Comparison of ENCODE assay signal across 8 mouse cellular contexts in genomic region chr6:72366844-72367443, GRCm38 (mm10). TPM values are rescaled to one million over a fixed set of nuclear protein-coding genes. Genes with fewer than 3 reads are reported as not detected.
DNase-seq lines count a peak whose midpoint lies in the region; ATAC-seq and TF ChIP-seq lines count a peak whose summit lies in the region.

Rnf181 (minus strand) TSS chr6:72366956.

- no peak for DNase-seq in kidney, postnatal 14 days
- DNase-seq in adrenal gland, postnatal 4 days (ENCODE audit: low spot score in 2 of 2): no peak
- DNase-seq in gastrocnemius, postnatal 36 days: no peak
- no peak for DNase-seq in midbrain, embryonic 11.5 days (ENCODE audit: low spot score, missing footprints)
- DNase-seq in spleen, postnatal 36 days (ENCODE audit: low spot score in 2 of 2): no peak
- DNase-seq in adipocyte (ENCODE audit: low spot score): no peak

- H3K4me3 ChIP-seq in kidney, embryonic 15.5 days (replicated peaks): no peak within 1 kb of the TSS
- H3K4me3 ChIP-seq in intestine, postnatal 0 days (ENCODE audit: low read depth, low read length): no peak within 1 kb of the TSS
- H3K4me3 ChIP-seq in midbrain, embryonic 11.5 days (ENCODE audit: low read depth, low read length): no peak within 1 kb of the TSS

- no peaks in the 10 kb centered on the region for H3K27me3 ChIP-seq in kidney, embryonic 15.5 days
- H3K27me3 ChIP-seq in intestine, postnatal 0 days (replicated peaks; ENCODE audit: control insufficient read depth, insufficient read depth, low read length): no peaks in the 10 kb centered on the region
- H3K27me3 ChIP-seq in midbrain, embryonic 11.5 days (ENCODE audit: control insufficient read depth, insufficient read depth, low read length): no peaks in the 10 kb centered on the region

- peaks cover 18% of the 10 kb centered on the region for H3K4me1 ChIP-seq in kidney, embryonic 15.5 days
- no peaks in the 10 kb centered on the region for H3K4me1 ChIP-seq in intestine, postnatal 0 days (replicated peaks; ENCODE audit: control insufficient read depth, insufficient read depth, low read length)
- H3K4me1 ChIP-seq in midbrain, embryonic 11.5 days (ENCODE audit: control insufficient read depth, insufficient read depth, low read length): peaks cover 3% of the 10 kb centered on the region; the same call in 1 of the 2 replicates

- H3K36me3 ChIP-seq in kidney, embryonic 15.5 days: no peaks in the 10 kb centered on the region
- H3K36me3 ChIP-seq in intestine, postnatal 0 days (ENCODE audit: control insufficient read depth, insufficient read depth): no peaks in the 10 kb centered on the region
- H3K36me3 ChIP-seq in midbrain, embryonic 11.5 days (ENCODE audit: control insufficient read depth, insufficient read depth, low read length): no peaks in the 10 kb centered on the region

- 76% methylated on average over 4 of the region's 4 CpGs for WGBS in kidney, embryonic 15.5 days
- 80% methylated on average over 4 of the region's 4 CpGs for WGBS in intestine, postnatal 0 days
- WGBS in midbrain, embryonic 11.5 days: 80% methylated on average over 4 of the region's 4 CpGs

- H3K9ac ChIP-seq in kidney, embryonic 15.5 days: no peak within 1 kb of the TSS
- H3K9ac ChIP-seq in intestine, postnatal 0 days (ENCODE audit: low read depth, low read length): no peak within 1 kb of the TSS
- no peak within 1 kb of the TSS for H3K9ac ChIP-seq in midbrain, embryonic 11.5 days (ENCODE audit: low read length)

- TF ChIP-seq CTCF in intestine, postnatal 0 days (IDR thresholded peaks at IDR 0.05; ENCODE audit: low read depth): no peak

- H3K27ac ChIP-seq in kidney, embryonic 15.5 days: no peak within 1 kb of the TSS
- no peak within 1 kb of the TSS for H3K27ac ChIP-seq in intestine, postnatal 0 days (ENCODE audit: low read depth, low read length)
- H3K27ac ChIP-seq in midbrain, embryonic 11.5 days (ENCODE audit: low read depth, low read length): no peak within 1 kb of the TSS

- no peak for ATAC-seq in kidney, embryonic 15.5 days (replicated peaks; ENCODE audit: low FRiP score)
- no peak for ATAC-seq in intestine, postnatal 0 days
- no peak for ATAC-seq in midbrain, embryonic 11.5 days (ENCODE audit: low FRiP score)

- H3K9me3 ChIP-seq in kidney, embryonic 15.5 days (replicated peaks): no peaks in the 10 kb centered on the region
- H3K9me3 ChIP-seq in intestine, postnatal 0 days (ENCODE audit: control insufficient read depth): no peaks in the 10 kb centered on the region
- no peaks in the 10 kb centered on the region for H3K9me3 ChIP-seq in midbrain, embryonic 11.5 days (ENCODE audit: control insufficient read depth, low read length)

- H3K4me2 ChIP-seq in kidney, embryonic 15.5 days: no peak within 1 kb of the TSS
- H3K4me2 ChIP-seq in intestine, postnatal 0 days (replicated peaks; ENCODE audit: low read depth): no peak within 1 kb of the TSS
- no peak within 1 kb of the TSS for H3K4me2 ChIP-seq in midbrain, embryonic 11.5 days

- intact Hi-C loops in gastrocnemius, postnatal 36 days (cut with DNase I): no loop called here

RNA-seq across cellular contexts. Expression of gene Rnf181, which starts in this region (rescaled TPM):
- 116 and 130 TPM in 2 replicates for polyA plus RNA-seq in kidney, embryonic 15.5 days (2015; fragmentation: Nextera tagmentation; extraction: Ambion mirVana)
- total RNA-seq in adrenal gland, postnatal 4 days (2021): 100 to 1,000 TPM; 329 to 344 TPM
- 10 to 100 TPM; 23.7 to 24.2 TPM for total RNA-seq in gastrocnemius, postnatal 36 days (2021)
- polyA plus RNA-seq in intestine, postnatal 0 days (2015; fragmentation: Nextera tagmentation; extraction: Ambion mirVana): 122 and 132 TPM in 2 replicates
- polyA plus RNA-seq in midbrain, embryonic 11.5 days (2014; fragmentation: Nextera tagmentation; extraction: Ambion mirVana): 102 TPM in 2 replicates

Comparison
In these comparisons a context has a peak if more than half of its experiments do, and no peak if none do; other contexts are left out.
1. RNA of gene Rnf181 (total RNA-seq): 329 to 344 TPM in adrenal gland, postnatal 4 days; 23.7 to 24.2 TPM in gastrocnemius, postnatal 36 days; every median in the first group is over 10 times any median in the second.